Mouse (Mus musculus) neural tube, embryonic 14.5 days (tissue): ENCODE data around the gene Rrp1. TPM values are rescaled to one million over a fixed set of nuclear protein-coding genes. Genes with fewer than 3 reads are reported as not detected.
"Not testable (repeated sequence)": the region's sequence is repeated elsewhere in the genome, so short reads cannot be mapped to it uniquely, and the experiment has no call there.

Source experiments
- ATAC-seq: fragments of 200-750 bp; cut with Nextera tagmentation; 2 replicates; pipeline ENCODE4 v1.8.0; 2017; ENCODE audit warnings: low read depth, mild to moderate bottlenecking, moderate TSS enrichment, moderate library complexity
- H3K27ac ChIP-seq: fragments of 300-500 bp; sonication (generic); 2 replicates; pipeline ENCODE4 v1.5.1; 2014; ENCODE audit warnings: low read depth, mild to moderate bottlenecking, control low read depth, low read length, moderate library complexity, mixed read lengths
- H3K27me3 ChIP-seq: fragments of 300-500 bp; sonication (generic); 2 replicates; pipeline ENCODE4 v1.6.1; 2014; ENCODE audit warnings: low read length; ENCODE audit not compliant: control insufficient read depth, insufficient read depth
- H3K36me3 ChIP-seq: fragments of 300-500 bp; sonication (generic); 2 replicates; pipeline ENCODE4 v1.6.1; 2014; ENCODE audit warnings: low read length, mixed read lengths; ENCODE audit not compliant: control insufficient read depth, insufficient read depth
- H3K4me1 ChIP-seq: fragments of 300-500 bp; sonication (generic); 2 replicates; pipeline ENCODE4 v1.6.1; 2014; ENCODE audit warnings: low read length; ENCODE audit not compliant: control insufficient read depth, insufficient read depth
- H3K4me2 ChIP-seq: fragments of 300-500 bp; sonication (generic); 2 replicates; pipeline ENCODE4 v1.6.1; 2014; ENCODE audit warnings: mild to moderate bottlenecking, low read depth, low read length, control low read depth
- H3K4me3 ChIP-seq: fragments of 300-500 bp; sonication (generic); 2 replicates; pipeline ENCODE4 v1.5.1; 2014; ENCODE audit warnings: low read depth, low read length, control low read depth, mixed read lengths
- H3K9ac ChIP-seq: fragments of 300-500 bp; sonication (generic); replicated peaks from 2 replicates; pipeline ENCODE4 v1.6.1; 2014; ENCODE audit warnings: low read depth, mild to moderate bottlenecking, control low read depth, low read length, mixed read lengths
- H3K9me3 ChIP-seq: fragments of 300-500 bp; sonication (generic); 2 replicates; pipeline ENCODE4 v1.6.1; 2016; ENCODE audit warnings: low read length; ENCODE audit not compliant: control insufficient read depth
- WGBS: fragments of 180-500 bp; shearing (Covaris S2); extraction: QIAGEN DNeasy Blood & Tissue Kit; methylation state at CpG from one replicate; pipeline ENCODE4 v1.1.7; 2014; 5-methylcytosine and 5-hydroxymethylcytosine counted together
- polyA plus RNA-seq: library from polyadenylated mRNA; unstranded; fragments of >200 nt; fragmentation: Nextera tagmentation; extraction: Ambion mirVana; gene quantifications from 2 replicates; pipeline ENCODE4 v1.2.1, GENCODE M21; 2014

Rrp1 gene
- polyA plus RNA-seq, 1 experiment from 2014 or later: 312 TPM

DNA sequence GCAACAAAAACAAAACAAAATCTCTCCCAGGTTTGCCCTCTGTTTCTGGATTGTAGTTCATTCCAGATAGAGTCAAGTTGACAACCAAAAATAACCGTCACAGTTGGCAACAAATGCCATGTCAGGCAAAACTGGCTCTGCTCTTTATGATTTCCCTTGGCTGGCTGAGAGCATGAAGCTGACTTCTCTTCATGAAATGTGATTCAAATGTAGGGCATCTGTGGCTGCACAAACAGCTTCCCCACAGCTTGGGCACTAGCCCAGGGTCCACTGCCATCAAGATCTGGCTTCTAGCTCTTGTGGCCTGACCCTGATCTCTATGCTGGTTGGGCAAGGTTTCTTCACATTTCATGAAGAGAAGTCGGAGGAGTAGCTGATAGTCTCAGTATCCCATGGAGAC lies 50.9 kb downstream of the Rrp1 start:
- Histone ChIP-seq H3K36me3 (no peaks in the 10 kb centered on the region), H3K4me3 (no peak overlapping the region), H3K9ac (no peak overlapping the region), H3K4me1 (no peaks in the 10 kb centered on the region), H3K27ac (no peak overlapping the region), H3K9me3 (no peaks in the 10 kb centered on the region), H3K27me3 (no peaks in the 10 kb centered on the region), H3K4me2 (no peak overlapping the region)
- 84% methylated on average over 2 of the region's 2 CpGs for WGBS
- no peak for ATAC-seq

DNA sequence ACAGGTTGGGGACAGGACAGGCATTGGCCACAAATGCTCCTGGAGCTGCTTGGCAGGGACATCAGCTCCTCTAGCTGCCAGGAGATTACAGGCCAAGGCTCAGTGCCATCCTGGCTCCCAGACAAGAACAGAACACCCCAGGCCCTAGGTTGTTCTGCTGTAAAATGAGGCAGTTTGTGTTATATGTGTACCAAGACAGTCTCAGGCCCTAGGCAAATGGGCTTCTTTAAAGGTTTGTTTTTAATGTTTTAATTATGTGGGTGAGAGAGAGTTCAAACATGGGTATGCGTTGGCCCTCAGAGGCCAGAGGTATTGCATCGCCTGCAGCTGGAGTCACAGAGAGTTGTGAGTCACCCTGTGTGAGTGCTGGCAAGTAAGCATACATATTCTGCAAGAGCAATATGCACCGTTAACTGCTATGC lies 52.5 kb downstream of the Rrp1 start:
- Histone ChIP-seq H3K9ac (no peak overlapping the region), H3K4me3 (no peak overlapping the region), H3K27me3 (no peaks in the 10 kb centered on the region), H3K4me1 (no peaks in the 10 kb centered on the region), H3K4me2 (no peak overlapping the region), H3K27ac (no peak overlapping the region), H3K36me3 (no peaks in the 10 kb centered on the region), H3K9me3 (no peaks in the 10 kb centered on the region)
- no peak for ATAC-seq
- 77% methylated on average over 3 of the region's 3 CpGs for WGBS

DNA sequence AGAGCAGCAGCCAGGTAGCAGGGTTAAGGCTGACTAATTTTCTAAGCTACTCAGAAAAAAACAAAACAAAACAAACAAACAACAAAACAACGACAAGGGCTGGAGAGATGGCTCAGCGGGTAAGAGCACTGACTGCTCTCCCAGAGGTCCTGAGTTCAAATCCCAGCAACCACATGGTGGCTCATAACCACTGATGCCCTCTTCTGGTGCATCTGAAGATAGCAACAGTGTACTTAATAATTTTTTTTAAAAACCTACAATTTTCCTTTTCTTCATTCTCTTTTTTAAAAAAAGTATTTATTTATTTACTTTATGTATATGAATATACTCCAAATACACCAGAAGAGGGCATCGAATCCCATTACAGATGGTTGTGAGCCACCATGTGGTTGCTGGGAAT lies 53.8 kb downstream of the Rrp1 start:
- not testable (repeated sequence) for H3K36me3 ChIP-seq, H3K4me3 ChIP-seq, H3K27me3 ChIP-seq, H3K27ac ChIP-seq, H3K4me2 ChIP-seq, H3K9me3 ChIP-seq, H3K9ac ChIP-seq, H3K4me1 ChIP-seq, ATAC-seq
- 92% methylated on average over 3 of the region's 3 CpGs for WGBS

DNA sequence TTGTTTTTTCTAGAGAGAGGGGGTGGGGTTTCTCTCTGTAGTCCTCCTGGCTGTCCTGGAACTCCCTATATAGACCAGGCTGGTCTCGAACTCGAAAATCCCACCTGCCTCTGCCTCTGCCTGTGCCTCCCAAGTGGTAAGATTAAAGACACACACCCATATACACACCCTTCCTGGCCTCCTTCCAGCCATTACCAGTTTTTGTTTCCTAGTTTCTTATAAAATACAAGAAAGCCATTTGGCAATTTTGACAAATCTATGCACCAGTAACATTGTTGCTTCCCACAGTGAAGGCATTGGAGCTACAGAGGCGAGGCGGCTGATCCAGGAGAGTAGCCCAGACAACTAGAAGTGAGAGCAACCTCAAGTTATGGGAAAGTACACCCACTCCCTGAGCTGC lies 54.6 kb downstream of the Rrp1 start:
- Histone ChIP-seq H3K27me3 (no peaks in the 10 kb centered on the region), H3K27ac (no peak overlapping the region), H3K4me1 (no peaks in the 10 kb centered on the region), H3K9me3 (no peaks in the 10 kb centered on the region), H3K36me3 (no peaks in the 10 kb centered on the region), H3K4me3 (no peak overlapping the region), H3K9ac (no peak overlapping the region), H3K4me2 (no peak overlapping the region)
- no peak for ATAC-seq
- WGBS: 92% methylated on average over 4 of the region's 4 CpGs

DNA sequence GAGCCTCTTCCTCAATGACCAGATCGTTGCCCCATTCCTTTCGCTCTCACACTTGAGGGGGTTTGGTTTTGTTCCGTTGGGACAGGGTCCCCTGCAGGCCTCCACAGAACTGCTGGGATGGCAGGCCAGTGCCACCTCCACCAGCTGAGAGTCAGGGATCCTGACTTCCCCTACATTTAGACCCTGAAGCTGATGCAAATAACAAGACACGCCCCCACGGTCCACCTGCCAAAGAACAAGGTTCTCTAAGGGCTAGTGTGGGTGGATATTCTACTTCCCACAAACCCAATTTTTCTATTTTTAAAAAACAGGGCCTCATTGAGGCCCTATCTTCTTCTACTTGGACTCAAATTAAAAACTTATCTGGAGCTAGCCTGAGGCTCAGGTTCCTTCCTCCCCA lies 55.1 kb downstream of the Rrp1 start:
- Histone ChIP-seq H3K4me3 (no peak overlapping the region), H3K9ac (no peak overlapping the region), H3K36me3 (no peaks in the 10 kb centered on the region), H3K27me3 (no peaks in the 10 kb centered on the region), H3K27ac (no peak overlapping the region), H3K4me1 (peaks cover 3% of the 10 kb centered on the region; the same call in 1 of the 2 replicates), H3K4me2 (no peak overlapping the region), H3K9me3 (no peaks in the 10 kb centered on the region)
- ATAC-seq: no peak
- 91% methylated on average over 5 of the region's 5 CpGs for WGBS

DNA sequence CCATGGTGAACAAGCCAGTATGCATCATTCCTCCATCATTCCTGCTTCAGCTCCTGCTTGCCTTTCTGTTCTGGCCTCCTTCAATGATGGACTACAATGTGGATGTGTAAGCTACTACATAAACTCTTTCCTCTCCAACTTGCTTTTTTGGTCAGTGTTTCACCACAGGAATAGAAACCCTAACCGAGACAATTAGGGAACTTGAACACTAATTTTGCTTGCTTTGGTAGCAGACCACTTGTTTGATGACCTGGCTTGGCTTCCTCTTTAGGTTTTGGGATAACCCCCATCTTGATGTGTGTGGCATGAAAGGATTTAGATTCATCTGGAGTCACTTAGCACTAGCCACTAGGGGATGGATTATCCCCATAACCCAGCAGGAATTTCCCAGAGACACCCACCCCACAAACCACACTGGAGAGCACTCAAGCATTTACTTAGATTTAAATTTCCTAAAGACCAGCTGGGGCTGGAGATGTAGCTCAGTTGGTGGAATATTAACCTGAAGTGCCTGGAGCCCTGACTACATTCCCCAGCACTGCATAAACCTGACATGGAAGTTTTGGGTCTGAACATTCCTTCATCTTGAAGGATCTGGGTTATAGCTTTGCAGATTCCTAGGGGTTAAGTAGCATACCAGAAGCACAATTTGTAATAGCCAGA lies 56.8 kb downstream of the Rrp1 start:
- no peak for ATAC-seq
- H3K9me3 ChIP-seq: no peaks in the 10 kb centered on the region
- no peaks in the 10 kb centered on the region for H3K27me3 ChIP-seq
- 80% methylated on average over 1 of the region's 1 CpGs for WGBS
- no peak overlapping the region for H3K9ac ChIP-seq
- H3K27ac ChIP-seq: no peak overlapping the region
- H3K4me1 ChIP-seq: peaks cover 9% of the 10 kb centered on the region; the same call in 1 of the 2 replicates
- no peak overlapping the region for H3K4me3 ChIP-seq
- H3K4me2 ChIP-seq: no peak overlapping the region
- no peaks in the 10 kb centered on the region for H3K36me3 ChIP-seq

DNA sequence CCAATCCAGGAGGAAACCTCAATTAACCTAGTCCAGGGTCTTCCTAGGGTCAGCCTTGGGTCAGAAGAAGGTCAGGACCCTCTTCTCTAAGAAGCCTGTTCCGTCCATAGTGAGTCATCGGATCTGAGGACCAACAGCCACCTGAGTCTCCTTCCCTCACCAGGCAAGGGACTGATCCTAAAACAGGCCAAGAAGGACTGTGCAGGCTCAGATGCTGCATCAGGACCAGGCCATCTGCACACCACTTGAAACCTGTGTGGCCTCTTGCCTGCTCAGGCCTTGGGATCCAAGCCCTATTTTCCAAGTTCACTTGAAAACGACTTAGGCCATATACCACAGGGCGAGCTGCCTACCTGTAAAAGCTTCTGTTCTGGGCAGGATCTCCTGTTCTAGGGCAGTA lies 59.6 kb downstream of the Rrp1 start:
- WGBS: 44% methylated on average over 4 of the region's 4 CpGs

DNA sequence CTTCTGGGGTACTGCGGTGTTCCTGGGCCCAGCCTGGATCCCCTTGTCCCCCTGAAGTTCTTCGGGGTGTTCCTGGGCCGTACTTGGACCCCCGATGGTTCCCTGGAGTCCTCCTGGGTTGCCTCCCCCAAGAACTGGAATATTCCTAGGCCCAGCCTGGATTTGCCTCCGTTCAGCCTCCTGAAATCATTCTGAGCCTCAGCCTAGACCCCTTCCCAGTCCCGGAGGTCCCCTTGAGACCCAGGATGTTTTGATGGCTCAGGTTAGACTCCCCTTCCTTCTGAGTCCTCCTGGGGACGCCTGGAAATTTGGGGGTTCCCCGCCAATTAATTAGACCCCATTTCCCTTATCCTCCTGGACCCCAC lies 60.2 kb downstream of the Rrp1 start:
- Histone ChIP-seq H3K9me3 (no peaks in the 10 kb centered on the region), H3K9ac (peak overlapping the region; percentile 95), H3K27ac (peak overlapping the region; percentile 79), H3K27me3 (no peaks in the 10 kb centered on the region), H3K4me3 (peak overlapping the region; percentile 93), H3K4me1 (peaks cover 19% of the 10 kb centered on the region; the same call in 1 of the 2 replicates), H3K4me2 (peak overlapping the region; percentile 86), H3K36me3 (no peaks in the 10 kb centered on the region)
- ATAC-seq: no peak; the same call in 1 of the 2 replicates
- 7% methylated on average over 8 of the region's 8 CpGs for WGBS

More for the DNA sequence above, 59.6 kb downstream of the Rrp1 start:
- Histone ChIP-seq H3K4me2 (peak overlapping the region; percentile 86), H3K36me3 (no peaks in the 10 kb centered on the region), H3K27me3 (no peaks in the 10 kb centered on the region), H3K9me3 (no peaks in the 10 kb centered on the region), H3K27ac (no peak overlapping the region), H3K9ac (peak overlapping the region; percentile 95), H3K4me1 (peaks cover 19% of the 10 kb centered on the region; the same call in 1 of the 2 replicates), H3K4me3 (no peak overlapping the region)
- ATAC-seq: no peak

DNA sequence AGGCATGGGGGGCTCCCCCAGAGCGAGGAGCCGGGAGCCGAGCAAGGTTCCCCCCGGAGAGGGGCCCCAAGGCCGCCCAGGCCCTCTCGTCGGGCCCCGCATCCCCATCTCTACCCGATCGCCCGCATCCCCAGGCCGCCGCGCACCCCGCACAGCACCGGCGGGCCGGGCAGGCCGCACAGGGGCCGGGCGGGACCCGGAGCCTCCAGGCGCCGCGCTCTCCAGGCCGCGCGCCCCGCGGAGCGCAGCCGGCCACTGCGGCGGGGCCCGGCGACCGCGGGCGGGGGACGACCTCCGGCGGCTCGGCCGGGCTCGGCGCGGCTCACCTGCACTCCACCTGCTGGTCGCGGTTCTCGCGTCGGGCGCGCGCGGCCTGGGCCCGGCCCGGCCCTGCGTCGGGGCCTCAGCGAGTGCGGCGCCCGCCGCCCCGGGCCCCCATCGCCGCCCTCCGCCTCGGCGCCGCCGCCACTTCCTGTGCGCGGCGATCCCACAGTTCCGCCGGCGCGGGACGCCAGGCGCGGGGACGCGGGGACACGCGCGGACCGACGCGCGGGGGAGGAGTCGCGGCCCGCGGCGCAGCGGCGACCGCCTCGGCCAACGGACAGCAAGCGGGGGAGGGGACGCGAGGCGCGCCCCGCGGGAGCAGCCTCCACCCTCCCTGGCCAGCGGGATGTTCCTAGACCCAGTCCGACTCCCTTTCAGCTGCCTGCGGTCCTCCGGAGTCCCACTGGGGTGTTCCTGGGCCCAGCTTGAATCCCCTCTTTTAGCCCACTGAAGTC lies 60.8 kb downstream of the Rrp1 start, which contains the start of gene Agpat3:
Agpat3 (minus strand) TSS at position 603 of the 779 bp plus-strand sequence.
- H3K27me3 ChIP-seq: no peaks in the 10 kb centered on the region
- H3K9me3 ChIP-seq: no peaks in the 10 kb centered on the region
- WGBS: under 1% methylated on average over 82 of the region's 113 CpGs
- H3K4me3 ChIP-seq: peak within 1 kb of the TSS; percentile 93
- H3K9ac ChIP-seq: peak within 1 kb of the TSS; percentile 95
- ATAC-seq: peak; percentile 85
- peaks cover 19% of the 10 kb centered on the region; the same call in 1 of the 2 replicates for H3K4me1 ChIP-seq
- H3K27ac ChIP-seq: peak within 1 kb of the TSS; percentile 79
- H3K36me3 ChIP-seq: no peaks in the 10 kb centered on the region
- peak within 1 kb of the TSS; percentile 86 for H3K4me2 ChIP-seq
